Mouse (Mus musculus) G1E (cell line): ENCODE data around the gene Pet100.

ENCODE experiments used
- CTCF ChIP-seq: IDR thresholded peaks from 2 replicates; pipeline ENCODE4 v1.5.1; 2012; ENCODE audit warnings: low read depth, low read length, inconsistent platforms, mixed read lengths
- GATA1 ChIP-seq: IDR thresholded peaks from 2 replicates; pipeline ENCODE4 v1.6.1; 2012; ENCODE audit warnings: borderline replicate concordance, low read length, inconsistent platforms, mixed read lengths

DNA sequence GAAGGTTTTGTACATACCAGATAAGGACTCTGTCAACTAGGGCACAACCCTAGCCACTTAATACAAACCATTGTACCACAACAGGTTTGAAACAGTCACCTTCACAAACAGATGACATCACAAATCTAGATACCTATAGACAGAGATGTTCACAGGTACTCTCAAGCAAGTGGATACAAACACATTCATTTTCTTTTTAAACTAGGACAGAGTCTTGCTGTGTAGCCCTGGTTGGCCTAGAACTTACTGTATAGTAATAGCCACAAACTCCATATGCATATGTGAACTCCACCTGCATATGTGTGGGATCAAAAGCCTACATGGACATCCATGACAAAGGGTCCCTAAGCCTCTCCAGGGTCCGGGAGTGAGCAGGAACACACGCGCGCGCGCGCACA, 34.4 kb upstream of the Pet100 start, which contains the start of gene Camsap3:
- no peak for TF ChIP-seq CTCF
- no peak for TF ChIP-seq GATA1
